Mouse (Mus musculus) midbrain, embryonic 15.5 days (tissue): ENCODE measurements at regions not wholly inside any gene's neighbourhood (a gene's known extent, or its start where the extent isn't known, plus 50 kb on each side); places are given as distances from the start of the nearest gene placed in this dataset. TPM values are rescaled to one million over a fixed set of nuclear protein-coding genes. Genes with fewer than 3 reads are reported as not detected.
"Not testable (repeated sequence)": the region's sequence is repeated elsewhere in the genome, so short reads cannot be mapped to it uniquely, and the experiment has no call there.

Experiments used
- ATAC-seq: fragments of 200-750 bp; cut with Nextera tagmentation; replicated peaks from 2 replicates; pipeline ENCODE4 v1.8.0; 2017; ENCODE audit warnings: moderate TSS enrichment
- H3K27ac ChIP-seq: fragments of 300-500 bp; sonication (generic); 2 replicates; pipeline ENCODE4 v1.5.1; 2015; ENCODE audit warnings: mild to moderate bottlenecking, inconsistent platforms
- H3K27me3 ChIP-seq: fragments of 300-500 bp; sonication (generic); replicated peaks from 2 replicates; pipeline ENCODE4 v1.6.1; 2015; ENCODE audit warnings: inconsistent platforms
- H3K36me3 ChIP-seq: fragments of 300-500 bp; sonication (generic); replicated peaks from 2 replicates; pipeline ENCODE4 v1.6.1; 2015; ENCODE audit warnings: inconsistent platforms
- H3K4me1 ChIP-seq: fragments of 300-500 bp; sonication (generic); 2 replicates; pipeline ENCODE4 v1.6.1; 2015; ENCODE audit warnings: inconsistent platforms
- H3K4me2 ChIP-seq: fragments of 300-500 bp; sonication (generic); 2 replicates; pipeline ENCODE4 v1.6.1; 2015; ENCODE audit warnings: inconsistent platforms, mild to moderate bottlenecking, moderate library complexity
- H3K4me3 ChIP-seq: fragments of 300-500 bp; sonication (generic); 2 replicates; pipeline ENCODE4 v1.5.1; 2015; ENCODE audit warnings: mild to moderate bottlenecking, inconsistent platforms
- H3K9ac ChIP-seq: fragments of 300-500 bp; sonication (generic); 2 replicates; pipeline ENCODE4 v1.6.1; 2015; ENCODE audit warnings: mild to moderate bottlenecking, inconsistent platforms
- H3K9me3 ChIP-seq: fragments of 300-500 bp; sonication (generic); 2 replicates; pipeline ENCODE4 v1.6.1; 2016; ENCODE audit warnings: inconsistent platforms
- WGBS: fragments of 180-500 bp; shearing (Covaris S2); methylation state at CpG from one replicate; pipeline ENCODE4 v1.1.7; 2015; ENCODE audit warnings: mixed read lengths; 5-methylcytosine and 5-hydroxymethylcytosine counted together
- microRNA-seq: library from miRNA; unstranded; fragments of <30 nt; microRNA quantifications from one replicate; pipeline ENCODE4, GENCODE M21; 2016

DNA sequence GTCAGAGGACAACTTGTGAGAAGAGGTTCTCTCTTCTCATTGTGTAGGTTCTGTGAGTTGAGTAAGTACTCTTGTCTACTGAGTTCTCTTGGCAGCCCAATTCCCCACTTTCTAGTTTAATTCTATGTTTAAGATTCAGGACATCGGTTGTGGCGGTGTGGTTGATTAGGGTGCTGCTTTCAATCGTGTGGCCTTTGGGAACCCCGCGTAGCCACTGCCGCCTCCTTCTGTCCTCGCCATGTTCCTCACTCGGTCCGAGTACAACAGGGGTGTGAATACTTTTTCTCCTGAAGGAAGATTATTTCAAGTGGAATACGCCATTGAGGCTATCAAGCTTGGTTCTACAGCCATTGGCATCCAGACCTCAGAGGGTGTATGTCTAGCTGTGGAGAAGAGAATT, 73.3 kb upstream of the Btbd11 start:
- WGBS: 94% methylated on average over 10 of the region's 10 CpGs
- not testable (repeated sequence) for H3K36me3 ChIP-seq, H3K27ac ChIP-seq, ATAC-seq, H3K4me3 ChIP-seq, H3K4me2 ChIP-seq, H3K27me3 ChIP-seq, H3K9me3 ChIP-seq, H3K4me1 ChIP-seq, H3K9ac ChIP-seq

DNA sequence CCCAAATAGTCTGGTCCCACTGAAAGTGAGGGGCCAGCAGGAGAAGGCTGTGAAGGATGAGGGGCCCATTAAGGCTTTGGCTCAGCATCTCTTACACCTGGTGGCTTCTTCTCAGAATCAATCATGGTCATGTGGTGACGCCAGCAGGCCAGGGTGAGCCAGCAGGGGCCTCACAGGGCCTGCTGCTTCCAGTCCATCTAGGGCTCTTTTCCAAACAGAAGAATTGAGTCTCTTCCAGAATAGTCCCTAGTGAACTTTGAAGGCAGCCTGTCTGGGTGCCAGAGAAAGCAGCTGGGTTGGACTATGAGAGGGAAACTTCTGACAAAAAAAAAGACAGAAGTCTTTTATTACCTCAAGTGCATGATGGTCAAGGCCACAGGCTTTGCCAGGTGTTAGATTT, 65.6 kb upstream of the Btbd11 start:
- Histone ChIP-seq H3K4me1 (no peaks in the 10 kb centered on the region), H3K36me3 (no peaks in the 10 kb centered on the region), H3K9ac (no peak overlapping the region), H3K4me2 (no peak overlapping the region), H3K27ac (no peak overlapping the region), H3K27me3 (no peaks in the 10 kb centered on the region), H3K4me3 (no peak overlapping the region), H3K9me3 (no peaks in the 10 kb centered on the region)
- 64% methylated on average over 1 of the region's 1 CpGs for WGBS
- no peak for ATAC-seq

GRCm38 (mm10) chr10:85322280-85322679, 64.3 kb upstream of the Btbd11 start:
- H3K4me3 ChIP-seq: no peak overlapping the region
- ATAC-seq: no peak
- no peaks in the 10 kb centered on the region for H3K4me1 ChIP-seq
- H3K27me3 ChIP-seq: no peaks in the 10 kb centered on the region
- no peak overlapping the region for H3K9ac ChIP-seq
- no peaks in the 10 kb centered on the region for H3K36me3 ChIP-seq
- no peak overlapping the region for H3K27ac ChIP-seq
- H3K9me3 ChIP-seq: no peaks in the 10 kb centered on the region
- WGBS: 88% methylated on average over 3 of the region's 3 CpGs
- H3K4me2 ChIP-seq: no peak overlapping the region

DNA sequence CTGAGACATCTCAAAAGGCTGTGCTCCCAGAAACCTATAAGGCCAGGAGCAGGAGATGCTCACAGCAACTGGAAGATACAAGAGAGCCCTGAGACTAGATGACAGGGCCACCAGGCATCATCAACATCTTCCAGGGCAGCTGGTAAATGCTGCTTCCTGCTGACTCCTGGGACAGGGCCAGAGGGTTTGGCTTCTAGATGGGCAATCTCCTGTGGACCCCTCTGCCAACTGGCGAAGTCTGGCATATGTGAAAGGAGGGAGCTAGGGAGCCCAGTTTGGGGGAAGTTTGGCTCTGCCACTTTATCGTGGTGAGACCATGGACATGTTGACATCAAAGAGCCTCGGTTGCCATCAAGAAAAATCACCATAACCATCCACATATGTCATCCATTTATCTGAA, 57.2 kb upstream of the Btbd11 start:
- no peak for ATAC-seq
- H3K4me2 ChIP-seq: no peak overlapping the region
- 87% methylated on average over 3 of the region's 3 CpGs for WGBS
- H3K9me3 ChIP-seq: no peaks in the 10 kb centered on the region
- no peaks in the 10 kb centered on the region for H3K36me3 ChIP-seq
- no peaks in the 10 kb centered on the region for H3K27me3 ChIP-seq
- H3K27ac ChIP-seq: no peak overlapping the region
- no peaks in the 10 kb centered on the region for H3K4me1 ChIP-seq
- H3K9ac ChIP-seq: no peak overlapping the region
- no peak overlapping the region for H3K4me3 ChIP-seq

- Histone ChIP-seq H3K27ac (no peak overlapping the region), H3K4me3 (no peak overlapping the region), H3K9me3 (no peaks in the 10 kb centered on the region), H3K27me3 (no peaks in the 10 kb centered on the region), H3K9ac (no peak overlapping the region), H3K4me2 (peak overlapping the region; percentile 4; the same call in 1 of the 2 replicates), H3K4me1 (no peaks in the 10 kb centered on the region), H3K36me3 (no peaks in the 10 kb centered on the region)
- WGBS: 8% methylated on average over 13 of the region's 13 CpGs
- ATAC-seq: no peak; the same call in 1 of the 2 replicates
These were observed 55.5 kb upstream of the Btbd11 start for GRCm38 (mm10) chr10:85330938-85331691.

Small RNAs in the stretch of these regions (microRNA-seq; reads per million reads assigned to microRNA genes)
- not detected for gene Gm27392
